Mouse (Mus musculus): Measurements from ENCODE around the gene Tsga10. TPM values are rescaled to one million over a fixed set of nuclear protein-coding genes. Genes with fewer than 3 reads are reported as not detected.

Tsga10 gene
- total and polyA plus RNA-seq, 2 experiments from 2014 or later = 7.5 TPM

DNA sequence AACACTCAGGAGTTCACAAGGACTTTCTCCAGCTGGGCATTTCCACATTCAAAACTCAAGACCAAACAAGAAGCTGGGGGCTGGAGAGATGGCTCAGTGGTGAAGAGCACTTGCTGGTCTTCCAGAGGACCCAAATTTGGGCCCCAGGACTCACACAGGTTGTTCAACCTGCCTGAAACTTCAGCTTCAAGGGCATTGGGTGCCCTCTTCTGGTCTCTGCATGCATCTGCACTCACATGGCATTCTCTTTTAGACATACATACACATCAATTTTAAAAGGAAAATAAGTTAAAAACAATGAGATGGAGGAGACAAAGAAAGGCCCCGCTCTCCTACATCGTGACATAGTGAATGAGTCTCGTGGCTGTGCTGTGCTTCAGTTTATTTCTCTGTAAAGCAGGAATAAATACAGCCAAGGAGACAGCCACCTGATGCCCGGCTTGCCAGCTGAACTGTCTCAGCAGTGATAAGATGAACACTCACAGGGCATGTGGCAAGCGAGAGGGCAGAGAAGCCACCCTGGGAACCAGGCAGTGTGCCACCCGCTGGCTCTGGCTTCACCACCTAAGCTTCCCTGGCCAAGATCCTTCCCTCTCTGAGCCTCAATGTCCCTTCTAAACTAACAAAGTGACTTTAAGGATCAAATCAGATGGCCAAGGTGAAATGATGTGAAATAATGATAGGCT lies 157.8 kb downstream of the Tsga10 start:
- DNase-seq (ENCODE audit: low spot score) = no peak
- Histone ChIP-seq H3K27me3 (ENCODE audit: insufficient read depth, low read length) (no peaks in the 10 kb centered on the region), H3K36me3 (ENCODE audit: insufficient read depth, low read length) (no peaks in the 10 kb centered on the region), H3K27ac (ENCODE audit: low read depth, low read length) (no peak overlapping the region), H3K9me3 (ENCODE audit: low read length) (no peaks in the 10 kb centered on the region), H3K9ac (replicated peaks; ENCODE audit: low read length, poor library complexity, severe bottlenecking) (no peak overlapping the region), H3K4me2 (ENCODE audit: low read depth, low read length, poor library complexity, severe bottlenecking) (no peak overlapping the region), H3K4me3 (ENCODE audit: low read depth, low read length) (no peak overlapping the region), H3K4me1 (ENCODE audit: insufficient read depth, low read length) (no peaks in the 10 kb centered on the region; the same call in 1 of the 2 replicates)
- no peak for TF ChIP-seq CTCF (IDR thresholded peaks at IDR 0.05)
- ATAC-seq (ENCODE audit: low FRiP score) = no peak
- WGBS = 90% methylated on average over 6 of the region's 6 CpGs

Other genes starting within 250 kb of the Tsga10 start
- 7.9 and 11.1 TPM in 2 replicates for gene 2010300C02Rik, start 146.3 kb downstream of the Tsga10 start, total RNA-seq (2014; rRNA removed)
- 5.2 and 6.9 TPM in 2 replicates for gene 2010300C02Rik, start 146.3 kb downstream of the Tsga10 start, polyA plus RNA-seq (2015; fragmentation: Nextera tagmentation; extraction: Ambion mirVana)
- gene Lipt1, start 5.3 kb upstream of the Tsga10 start, total RNA-seq (2014; rRNA removed) = 5.7 and 11.6 TPM in 2 replicates
- gene Lipt1, start 5.3 kb upstream of the Tsga10 start, polyA plus RNA-seq (2015; fragmentation: Nextera tagmentation; extraction: Ambion mirVana) = 6.8 and 7.3 TPM in 2 replicates
- gene Mitd1, start 24.0 kb upstream of the Tsga10 start, total RNA-seq (2014; rRNA removed) = 3.0 and 6.3 TPM in 2 replicates
- 8.6 and 10.6 TPM in 2 replicates for gene Mitd1, start 24.0 kb upstream of the Tsga10 start, polyA plus RNA-seq (2015; fragmentation: Nextera tagmentation; extraction: Ambion mirVana)
- gene Mrpl30, start 24.0 kb upstream of the Tsga10 start, total RNA-seq (2014; rRNA removed) = 72.4 and 91.7 TPM in 2 replicates
- gene Mrpl30, start 24.0 kb upstream of the Tsga10 start, polyA plus RNA-seq (2015; fragmentation: Nextera tagmentation; extraction: Ambion mirVana) = 275 and 280 TPM in 2 replicates
- not detected in 2 replicates for gene Lyg2, start 50.1 kb upstream of the Tsga10 start, total RNA-seq (2014; rRNA removed)
- 0.06 and 0.07 TPM in 2 replicates for gene Lyg2, start 50.1 kb upstream of the Tsga10 start, polyA plus RNA-seq (2015; fragmentation: Nextera tagmentation; extraction: Ambion mirVana)
- gene Lyg1, start 91.3 kb upstream of the Tsga10 start, total RNA-seq (2014; rRNA removed) = not detected in 2 replicates
- gene Lyg1, start 91.3 kb upstream of the Tsga10 start, polyA plus RNA-seq (2015; fragmentation: Nextera tagmentation; extraction: Ambion mirVana) = not detected in 2 replicates
- gene Txndc9, start 131.5 kb upstream of the Tsga10 start, total RNA-seq (2014; rRNA removed) = 33.2 and 34.4 TPM in 2 replicates
- gene Txndc9, start 131.5 kb upstream of the Tsga10 start, polyA plus RNA-seq (2015; fragmentation: Nextera tagmentation; extraction: Ambion mirVana) = 112 and 116 TPM in 2 replicates
- 6.6 and 12.4 TPM in 2 replicates for gene Eif5b, start 131.6 kb upstream of the Tsga10 start, total RNA-seq (2014; rRNA removed)
- gene Eif5b, start 131.6 kb upstream of the Tsga10 start, polyA plus RNA-seq (2015; fragmentation: Nextera tagmentation; extraction: Ambion mirVana) = 16.7 and 19.6 TPM in 2 replicates

Measured in midbrain, postnatal 0 days (tissue).